Mouse (Mus musculus): ENCODE data around the gene Sh2b3.

Gene Sh2b3

DNA sequence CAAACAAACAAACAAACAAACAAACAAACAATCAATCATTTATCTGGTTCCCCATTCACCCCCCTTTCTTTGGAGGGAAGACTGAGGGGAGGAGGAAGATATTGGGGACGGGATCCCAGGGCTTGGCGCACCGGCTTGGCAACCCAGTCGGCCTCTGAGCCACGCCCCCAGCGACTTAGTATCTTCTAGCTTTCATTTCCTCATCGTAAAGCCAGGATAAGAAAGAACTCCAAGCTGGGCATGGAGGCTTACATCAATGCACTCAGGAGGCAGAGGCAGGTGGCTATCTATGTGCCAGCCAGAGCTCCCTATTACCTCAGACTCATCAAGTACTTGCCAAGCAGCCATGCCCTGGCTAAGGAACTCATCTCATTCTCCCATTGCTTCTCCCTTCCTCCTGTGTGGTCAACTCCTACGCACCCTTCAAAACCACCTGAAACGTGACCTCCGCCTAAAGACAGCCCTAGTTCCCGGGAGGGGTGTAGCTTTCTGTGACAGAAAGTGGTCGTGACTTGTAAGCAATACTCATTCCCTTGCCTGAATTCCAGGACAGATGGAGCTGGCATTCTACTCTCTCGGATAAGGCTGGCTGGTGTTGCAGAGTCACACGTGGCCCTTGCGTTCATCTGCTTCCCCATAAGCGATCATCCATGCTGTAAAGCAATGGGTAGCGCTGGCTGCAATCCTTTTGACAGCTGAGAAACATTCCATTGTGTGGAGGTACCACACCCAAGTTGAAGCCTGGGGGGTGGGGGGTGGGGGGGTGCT is 5.9 kb upstream of the Sh2b3 start:
- DNase-seq (ENCODE audit: low read depth) = no peak

DNA sequence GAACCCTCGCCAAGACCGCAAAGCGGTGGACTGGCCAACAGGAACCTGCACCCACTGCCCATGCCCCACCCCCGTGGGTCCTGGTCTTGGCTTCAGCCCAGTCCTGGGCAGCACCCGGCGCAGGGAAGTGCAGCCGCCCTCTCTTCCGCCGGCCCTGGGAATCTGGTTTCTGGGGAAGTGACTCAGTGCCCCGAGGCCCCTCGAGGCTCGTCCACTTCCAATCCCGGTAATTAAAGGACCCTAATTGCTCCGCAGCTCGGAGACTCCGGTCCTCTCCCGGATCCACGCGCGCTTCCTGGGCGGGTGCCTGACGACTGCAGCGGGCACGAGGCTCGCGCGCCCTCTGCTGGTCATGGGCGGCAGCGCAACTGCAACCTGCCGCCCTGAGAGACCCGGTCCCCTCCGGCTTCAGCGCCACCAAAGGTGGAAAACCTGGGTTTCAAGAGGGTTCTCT is 5.2 kb upstream of the Sh2b3 start:
- no peak for DNase-seq (ENCODE audit: low read depth)

GRCm38 (mm10) chr5:121841973-121842372 is 4.5 kb upstream of the Sh2b3 start:
- no peak for DNase-seq (ENCODE audit: low read depth)

- DNase-seq (ENCODE audit: low read depth) = no peak
Measured at GRCm38 (mm10) chr5:121841516-121841915, 4.1 kb upstream of the Sh2b3 start.

- no peak for DNase-seq (ENCODE audit: low read depth)
Measured at GRCm38 (mm10) chr5:121839128-121839473, 1.7 kb upstream of the Sh2b3 start.

DNA sequence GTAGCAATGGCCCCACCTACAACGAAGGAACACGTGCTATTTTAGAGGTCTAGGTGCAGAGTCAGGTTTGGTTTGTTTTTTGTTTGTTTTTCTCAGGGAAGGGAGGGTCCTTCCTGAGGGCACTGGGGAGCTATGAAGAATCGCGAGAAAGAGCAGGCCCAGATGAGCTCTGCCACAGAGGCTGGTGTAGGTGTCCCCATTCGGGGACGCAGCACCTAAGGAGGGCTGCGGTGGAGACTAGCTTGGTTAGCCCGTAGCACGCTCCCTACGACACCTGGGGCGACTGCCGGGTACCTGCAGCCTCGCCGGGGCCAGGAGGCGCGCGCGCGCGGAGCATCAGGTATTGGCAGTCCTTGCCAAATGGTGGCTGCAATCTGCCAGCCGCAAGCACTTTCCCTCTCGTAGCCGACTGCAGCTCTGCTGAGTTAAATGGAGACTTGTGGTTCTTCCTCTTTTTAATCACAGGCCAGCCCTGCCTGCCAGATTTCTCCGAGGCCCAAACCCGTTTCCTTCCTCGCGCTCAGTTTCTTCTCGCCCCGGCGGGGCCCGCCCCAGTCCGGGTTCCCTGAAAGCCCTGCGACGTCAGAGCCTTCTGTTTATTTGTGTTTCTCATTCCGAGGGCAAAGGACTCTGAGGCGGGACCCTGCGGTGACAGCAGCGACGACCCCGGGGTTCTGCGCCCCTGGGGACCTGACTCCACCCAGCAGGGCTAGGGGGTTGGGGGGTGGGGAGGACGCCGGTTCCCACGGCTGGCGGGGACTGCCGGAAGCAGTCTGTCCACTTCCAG is 1.1 kb upstream of the Sh2b3 start:
- no peak for DNase-seq (ENCODE audit: low read depth)

- peak; percentile 86 for DNase-seq (ENCODE audit: low read depth)
Measured at GRCm38 (mm10) chr5:121836692-121837415, 592 bp downstream of the Sh2b3 start.

DNA sequence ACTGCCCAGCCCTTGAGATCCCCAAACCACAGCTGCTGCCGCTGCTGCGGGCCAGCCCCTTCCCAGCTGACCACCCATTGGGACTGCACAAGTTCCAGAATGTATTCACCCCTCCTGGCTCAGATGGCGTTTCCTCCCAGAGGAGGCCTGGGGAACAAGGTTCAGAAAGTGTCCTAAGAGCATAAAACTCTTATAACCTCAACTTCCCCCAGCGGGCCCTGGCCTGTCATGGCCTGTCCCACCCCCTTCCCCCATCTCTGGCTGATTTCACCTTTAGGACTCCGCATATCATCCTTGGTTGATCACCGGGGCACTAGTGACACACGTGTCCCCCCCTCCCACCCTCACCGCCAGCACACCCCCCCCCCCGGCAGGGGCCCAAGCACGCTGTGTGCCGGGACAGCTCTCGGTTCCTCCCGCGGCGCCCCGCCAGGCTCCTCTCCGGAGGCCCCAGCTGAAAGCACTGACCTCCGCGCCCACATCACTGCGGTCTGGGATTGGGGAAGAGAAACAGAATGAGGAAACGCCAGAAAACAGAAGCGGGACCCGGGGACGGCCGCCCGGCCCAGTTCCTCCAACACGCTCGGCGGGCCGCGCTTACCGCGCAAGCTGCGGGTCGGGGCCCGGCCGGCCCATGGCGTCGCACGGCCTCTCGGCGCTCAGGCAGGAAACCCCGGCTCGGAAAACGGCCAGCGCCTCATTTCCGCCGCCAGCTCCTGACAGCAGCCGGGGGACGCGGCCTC is 1.3 kb downstream of the Sh2b3 start:
- no peak for DNase-seq (ENCODE audit: low read depth)

DNA sequence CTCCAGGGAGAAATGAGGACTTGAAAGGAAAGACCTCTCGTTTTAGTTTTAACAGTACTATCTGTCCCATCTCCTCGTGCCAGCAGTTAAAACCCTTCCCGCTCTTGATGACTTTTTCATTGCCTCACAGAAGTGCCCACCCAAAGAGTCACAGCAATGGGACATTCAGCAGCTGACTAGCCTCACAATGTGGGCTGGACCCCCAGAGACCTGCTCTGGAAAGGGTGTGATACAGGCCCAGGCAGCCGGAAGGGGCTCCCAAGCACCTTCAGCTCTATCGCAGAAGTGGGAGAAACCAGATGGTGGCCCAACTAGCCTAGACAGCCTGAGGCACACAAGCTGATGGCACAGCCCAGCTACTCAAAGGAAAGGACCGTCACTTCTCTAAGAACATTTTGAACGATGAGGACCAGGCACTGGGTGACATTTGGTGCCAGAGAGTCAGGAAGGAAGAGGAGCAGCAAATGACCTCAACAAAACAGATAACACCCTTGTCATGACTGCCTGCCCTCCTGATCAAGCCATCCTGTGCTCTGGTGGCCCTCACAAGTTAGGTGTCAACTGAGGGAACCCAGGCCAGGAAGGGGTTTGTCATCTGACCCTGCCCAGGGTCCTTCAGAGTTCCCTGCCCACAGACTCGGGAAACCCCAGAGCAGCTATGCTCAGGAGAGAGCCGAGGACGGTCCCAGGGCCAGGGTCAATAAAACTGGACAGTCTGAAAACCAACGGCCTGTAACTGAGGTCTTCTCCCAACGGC is 2.3 kb downstream of the Sh2b3 start:
- DNase-seq (ENCODE audit: low read depth) = no peak

DNA sequence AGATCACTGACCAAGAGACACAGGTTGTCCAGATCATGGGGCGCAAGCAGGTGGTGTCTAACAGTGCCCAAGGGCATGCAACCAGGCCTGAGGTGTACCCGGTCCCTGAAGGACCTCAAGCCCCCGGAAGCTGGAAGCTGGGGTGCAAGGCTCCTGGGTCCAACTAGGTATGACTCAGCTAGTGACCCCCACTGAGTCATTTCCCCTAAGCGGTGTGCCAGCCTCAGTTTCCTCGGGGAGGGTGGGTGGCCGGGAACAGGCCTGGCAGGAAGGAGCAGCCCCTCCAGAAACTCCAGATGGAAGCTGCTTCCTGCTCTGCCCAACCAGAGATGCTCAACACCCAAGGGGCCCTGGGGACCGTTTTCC is 3.2 kb downstream of the Sh2b3 start:
- DNase-seq (ENCODE audit: low read depth) = no peak

DNA sequence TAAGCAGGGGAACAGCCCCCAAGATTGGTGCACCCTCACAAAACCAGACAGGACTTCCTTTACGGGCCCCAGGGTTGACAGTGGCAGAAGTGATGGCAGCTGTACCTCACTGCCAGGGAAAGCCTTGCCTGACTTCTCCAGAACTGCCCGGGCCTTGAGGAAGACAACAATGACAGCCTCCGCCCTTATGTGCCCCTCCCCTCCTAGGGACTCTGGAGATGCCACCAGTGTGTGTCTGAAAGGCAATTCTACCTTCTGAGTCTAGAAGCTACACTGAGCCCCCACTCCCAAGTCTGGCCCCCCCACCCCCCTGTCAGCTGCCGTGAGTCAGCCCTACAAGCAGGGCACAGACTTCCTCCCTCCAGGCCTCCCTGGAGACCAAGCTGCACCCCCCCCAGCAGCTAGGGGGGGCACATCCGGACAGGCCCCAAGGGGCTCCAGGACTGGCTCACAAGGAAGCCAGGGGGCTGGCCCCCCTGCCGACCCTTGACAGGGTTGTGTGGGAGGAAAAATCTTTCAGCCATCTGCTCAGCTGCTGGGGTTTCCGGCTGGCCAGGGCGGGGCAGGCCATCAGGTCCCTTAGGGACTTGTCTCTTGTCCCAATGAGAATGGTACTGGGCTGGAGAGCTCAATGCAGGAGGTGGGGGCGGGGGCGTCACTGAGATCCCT is 3.7 kb downstream of the Sh2b3 start:
- DNase-seq (ENCODE audit: low read depth) = no peak

DNA sequence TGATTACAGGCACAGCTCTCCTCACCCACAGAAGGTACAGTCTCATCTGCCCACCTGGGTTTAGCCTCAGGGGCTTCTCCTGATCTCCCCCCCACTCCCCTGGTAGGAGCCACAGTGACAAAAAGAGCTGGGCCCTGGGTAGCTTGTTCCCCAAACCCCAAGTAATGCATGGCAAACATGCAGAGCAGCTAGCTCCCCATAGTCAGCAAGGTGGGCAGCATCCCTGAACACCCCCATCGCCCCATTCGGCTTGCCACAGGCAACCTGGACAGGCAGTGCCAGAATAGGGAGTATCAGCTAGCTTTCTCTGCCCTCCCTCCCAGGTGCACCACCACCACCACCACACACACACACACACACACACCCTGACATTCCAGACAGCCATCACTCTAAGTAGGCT is 4.3 kb downstream of the Sh2b3 start:
- no peak for DNase-seq (ENCODE audit: low read depth)

DNA sequence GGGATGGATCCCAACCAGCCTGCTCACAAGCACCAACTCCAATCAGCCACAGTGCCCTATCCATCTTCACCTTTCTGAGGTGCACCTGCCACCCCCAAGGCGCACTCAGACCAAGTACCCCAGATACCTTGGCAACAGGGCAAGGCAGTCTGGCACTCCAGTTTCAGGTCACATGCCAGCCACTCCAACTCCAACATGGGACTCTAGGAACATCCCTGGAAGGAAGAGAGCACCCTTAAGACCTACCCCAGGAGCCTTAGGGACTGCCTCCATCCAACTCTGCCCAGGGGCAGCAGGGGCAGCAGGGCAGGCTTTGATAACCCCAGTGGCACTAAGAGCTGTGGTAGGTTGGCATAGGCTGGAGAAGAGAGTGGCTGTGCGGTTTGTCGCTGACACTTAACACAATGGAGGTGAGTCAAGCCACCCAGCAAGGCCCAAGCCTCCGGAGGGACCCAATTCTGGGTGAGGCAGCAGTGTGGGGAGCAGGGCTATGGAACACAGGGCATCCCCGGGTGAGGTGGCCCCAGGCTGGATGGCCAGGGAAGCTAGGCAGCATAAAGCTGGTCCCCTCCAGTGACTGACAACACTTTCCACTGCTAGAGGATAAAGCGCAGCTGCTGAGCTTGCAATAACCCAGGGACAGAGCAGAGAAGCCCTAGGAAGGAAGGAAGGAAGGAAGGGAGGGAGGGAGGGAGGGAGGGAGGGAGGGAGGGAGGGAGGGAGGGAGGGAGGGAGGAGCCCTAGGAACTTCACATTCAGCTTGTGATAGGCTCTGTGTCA is 4.9 kb downstream of the Sh2b3 start:
- no peak for DNase-seq (ENCODE audit: low read depth)

DNA sequence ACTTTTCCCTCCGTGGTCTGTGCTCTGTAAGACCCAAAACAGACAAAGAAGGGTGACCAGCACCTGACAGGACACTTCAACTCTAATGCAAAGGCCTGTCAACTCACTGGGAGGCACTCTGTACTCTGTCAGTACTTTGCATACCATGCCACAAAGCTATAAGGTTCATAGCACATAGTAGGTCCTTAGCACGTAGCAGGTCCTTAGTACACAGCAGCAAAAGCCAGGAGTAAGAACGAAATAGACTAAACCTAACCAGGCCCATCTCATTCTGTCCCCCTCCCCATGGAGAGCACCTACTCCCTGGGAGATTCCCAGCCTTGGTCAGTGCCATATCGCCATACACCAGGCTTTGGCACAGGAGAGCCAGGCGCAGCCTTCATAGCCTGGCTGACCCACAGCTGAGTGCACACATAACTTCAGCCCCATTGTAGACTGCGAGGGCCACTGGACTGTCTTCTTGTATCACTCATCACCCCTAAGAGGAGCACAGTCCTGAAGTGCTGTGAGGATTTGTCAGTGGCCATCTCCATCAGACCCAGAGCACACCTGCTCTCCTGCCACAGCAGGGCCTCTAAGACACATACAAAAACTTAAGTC is 6.3 kb downstream of the Sh2b3 start:
- DNase-seq (ENCODE audit: low read depth) = no peak

GRCm38 (mm10) chr5:121828491-121829432 is 8.7 kb downstream of the Sh2b3 start:
- no peak for DNase-seq (ENCODE audit: low read depth)

GRCm38 (mm10) chr5:121827876-121828275 is 9.6 kb downstream of the Sh2b3 start:
- no peak for DNase-seq (ENCODE audit: low read depth)

DNA sequence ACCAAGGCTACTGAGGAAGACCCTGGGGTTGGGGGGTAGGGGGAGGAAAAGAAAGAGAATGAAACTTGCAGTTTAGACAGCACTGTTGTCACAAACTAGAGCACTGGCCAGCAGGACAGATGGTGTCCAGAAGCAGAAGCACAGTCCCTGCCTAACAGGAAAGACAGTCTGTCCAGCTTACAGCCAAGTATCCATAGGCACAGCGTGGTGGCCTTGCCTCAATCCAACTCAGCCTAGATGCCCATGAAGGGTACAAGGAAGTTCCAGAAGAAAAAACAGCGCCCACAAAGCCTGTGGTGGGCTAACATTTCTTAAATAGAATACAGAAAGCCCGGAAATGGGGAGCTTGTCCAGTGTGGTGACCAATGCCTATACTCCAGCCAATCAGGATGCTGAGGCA is 11.8 kb downstream of the Sh2b3 start:
- no peak for DNase-seq (ENCODE audit: low read depth)

- no peak for DNase-seq (ENCODE audit: low read depth)
Measured at GRCm38 (mm10) chr5:121824121-121824520, 13.3 kb downstream of the Sh2b3 start.

DNA sequence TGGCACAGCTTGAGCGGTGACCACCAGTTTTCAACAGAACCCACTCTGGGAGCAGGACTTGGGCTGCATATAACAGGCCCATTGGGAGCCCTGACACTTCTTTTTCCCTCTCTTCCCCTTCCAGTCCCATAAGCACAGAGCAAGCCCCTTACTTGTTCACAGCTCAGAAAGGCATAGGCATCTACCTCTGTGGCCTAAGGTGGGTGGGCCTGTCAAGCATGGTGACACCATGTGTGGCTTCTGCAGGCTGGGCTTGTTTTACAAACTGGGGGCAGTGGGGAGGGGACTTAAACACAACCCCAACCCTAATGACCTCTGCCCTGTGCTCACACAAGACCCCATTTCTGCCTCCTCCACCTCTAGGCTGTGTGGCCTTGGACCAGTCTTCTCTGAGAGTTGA is 13.8 kb downstream of the Sh2b3 start:
- no peak for DNase-seq (ENCODE audit: low read depth)

All from fibroblast of lung, adult 2 months (primary cell).